9 mouse cellular contexts compared by ENCODE assay signal in the genomic region with DNA sequence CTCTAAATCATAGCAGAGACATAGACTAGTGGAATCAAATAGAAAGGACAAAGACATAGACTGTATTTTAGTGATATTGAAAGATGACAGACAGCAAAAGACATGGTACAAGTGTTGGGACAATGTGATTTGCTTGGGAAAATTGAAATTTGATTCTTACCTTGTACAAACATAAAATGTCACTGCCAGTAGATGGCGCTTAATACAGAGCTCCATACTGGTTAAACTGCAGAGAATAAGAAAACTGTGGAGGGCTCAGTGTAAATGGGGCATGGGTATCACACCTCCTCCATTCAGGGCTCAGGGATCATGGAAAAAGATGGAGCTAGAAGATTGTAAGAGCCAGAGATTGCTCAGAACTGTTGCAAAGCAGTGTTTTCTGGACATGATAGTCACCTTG. TPM values are rescaled to one million over a fixed set of nuclear protein-coding genes. Genes with fewer than 3 reads are reported as not detected.
DNase-seq lines count a peak whose midpoint lies in the region; ATAC-seq and TF ChIP-seq lines count a peak whose summit lies in the region.
"Had no signal": no experiment of that assay in that cellular context is flagged by ENCODE, and none has a peak within 500 bp of the region (broad histone marks: within the 10 kb centered on the region; RNA-seq: fewer than 3 reads in every experiment).

No protein-coding gene starts in this region.

- no peak for TF ChIP-seq POLR2A in limb, embryonic 14.5 days (IDR thresholded peaks at IDR 0.05; ENCODE audit: borderline replicate concordance, extremely low read depth, insufficient read depth, insufficient read length)

- no peak overlapping the region for H3K4me2 ChIP-seq in forebrain, postnatal 0 days (ENCODE audit: low read depth)
- no peak overlapping the region for H3K4me2 ChIP-seq in forebrain, embryonic 15.5 days (replicated peaks)
- no peak overlapping the region for H3K4me2 ChIP-seq in limb, embryonic 14.5 days (replicated peaks; ENCODE audit: low read depth, low read length, severe bottlenecking)
- H3K4me2 ChIP-seq: liver, embryonic 13.5 days had no signal

- TF ChIP-seq CTCF in forebrain, postnatal 0 days (IDR thresholded peaks at IDR 0.05; ENCODE audit: low read depth): peak; percentile 51

- no peaks in the 10 kb centered on the region for H3K9me3 ChIP-seq in forebrain, postnatal 0 days (ENCODE audit: low read length)
- no peaks in the 10 kb centered on the region for H3K9me3 ChIP-seq in forebrain, embryonic 15.5 days
- no peaks in the 10 kb centered on the region for H3K9me3 ChIP-seq in limb, embryonic 14.5 days (ENCODE audit: control insufficient read depth, low read length)
- H3K9me3 ChIP-seq in limb, embryonic 10.5 days (replicated peaks): no peaks in the 10 kb centered on the region
- H3K9me3 ChIP-seq: liver, embryonic 13.5 days had no signal

- ATAC-seq in forebrain, postnatal 0 days: no peak
- ATAC-seq in forebrain, embryonic 15.5 days (replicated peaks): no peak
- ATAC-seq in limb, embryonic 14.5 days (ENCODE audit: low FRiP score, low read depth): no peak
- no peak for ATAC-seq in erythroid progenitor cell, adult 5-6 weeks (replicated peaks; ENCODE audit: low FRiP score, poor library complexity, severe bottlenecking)

- no peak overlapping the region for H3K4me3 ChIP-seq in forebrain, postnatal 0 days (ENCODE audit: low read depth, low read length)
- no peak overlapping the region for H3K4me3 ChIP-seq in forebrain, embryonic 15.5 days
- no peak overlapping the region for H3K4me3 ChIP-seq in limb, embryonic 14.5 days (replicated peaks; ENCODE audit: low read length)
- no peak overlapping the region for H3K4me3 ChIP-seq in limb, embryonic 10.5 days
- H3K4me3 ChIP-seq: liver, embryonic 13.5 days had no signal

- no peaks in the 10 kb centered on the region for H3K4me1 ChIP-seq in forebrain, postnatal 0 days (ENCODE audit: insufficient read depth)
- no peaks in the 10 kb centered on the region for H3K4me1 ChIP-seq in forebrain, embryonic 15.5 days
- no peaks in the 10 kb centered on the region for H3K4me1 ChIP-seq in limb, embryonic 14.5 days (ENCODE audit: control insufficient read depth, insufficient read depth, low read length)
- H3K4me1 ChIP-seq in limb, embryonic 10.5 days: no peaks in the 10 kb centered on the region
- H3K4me1 ChIP-seq: liver, embryonic 13.5 days had no signal

- H3K36me3 ChIP-seq in forebrain, postnatal 0 days (ENCODE audit: insufficient read depth): no peaks in the 10 kb centered on the region
- no peaks in the 10 kb centered on the region for H3K36me3 ChIP-seq in forebrain, embryonic 15.5 days
- no peaks in the 10 kb centered on the region for H3K36me3 ChIP-seq in limb, embryonic 14.5 days (ENCODE audit: control insufficient read depth, insufficient read depth, low read length)
- no peaks in the 10 kb centered on the region for H3K36me3 ChIP-seq in limb, embryonic 10.5 days
- H3K36me3 ChIP-seq: liver, embryonic 13.5 days had no signal

- H3K27me3 ChIP-seq in forebrain, postnatal 0 days (ENCODE audit: insufficient read depth, low read length): no peaks in the 10 kb centered on the region
- no peaks in the 10 kb centered on the region for H3K27me3 ChIP-seq in forebrain, embryonic 15.5 days
- H3K27me3 ChIP-seq in limb, embryonic 14.5 days (ENCODE audit: control insufficient read depth, insufficient read depth, low read length): no peaks in the 10 kb centered on the region
- H3K27me3 ChIP-seq in limb, embryonic 10.5 days (ENCODE audit: low read depth, poor library complexity, severe bottlenecking): no peaks in the 10 kb centered on the region
- H3K27me3 ChIP-seq: liver, embryonic 13.5 days had no signal

- no peak overlapping the region for H3K27ac ChIP-seq in forebrain, postnatal 0 days (ENCODE audit: low read depth, low read length)
- no peak overlapping the region for H3K27ac ChIP-seq in forebrain, embryonic 15.5 days (replicated peaks)
- H3K27ac ChIP-seq in limb, embryonic 14.5 days (replicated peaks; ENCODE audit: low read depth, low read length): no peak overlapping the region
- no peak overlapping the region for H3K27ac ChIP-seq in limb, embryonic 10.5 days
- H3K27ac ChIP-seq: liver, embryonic 13.5 days had no signal

- WGBS in forebrain, postnatal 0 days: 6% methylated on average over 1 of the region's 1 CpGs
- 2% methylated on average over 1 of the region's 1 CpGs for WGBS in forebrain, embryonic 15.5 days
- 0% methylated on average over 1 of the region's 1 CpGs for WGBS in limb, embryonic 14.5 days
- 15% methylated on average over 1 of the region's 1 CpGs for WGBS in limb, embryonic 10.5 days

- no peak overlapping the region for H3K9ac ChIP-seq in forebrain, postnatal 0 days
- H3K9ac ChIP-seq in forebrain, embryonic 15.5 days (replicated peaks): no peak overlapping the region
- no peak overlapping the region for H3K9ac ChIP-seq in limb, embryonic 14.5 days (ENCODE audit: low read depth, low read length, severe bottlenecking)
- H3K9ac ChIP-seq: liver, embryonic 13.5 days had no signal

- peak; percentile 38 for DNase-seq in forebrain, postnatal 0 days
- DNase-seq in limb, embryonic 14.5 days (ENCODE audit: low spot score): peak; percentile 17
- DNase-seq in limb, embryonic 10.5 days (ENCODE audit: low spot score): no peak
- peak; percentile 13 for DNase-seq in ZHBTc4 (ENCODE audit: low read depth, low spot score)
- peak; percentile 72 for DNase-seq in lung, postnatal 36 days
- DNase-seq in right cerebral cortex, postnatal 36 days (ENCODE audit: low spot score in 2 of 2): no peak
- DNase-seq: liver, embryonic 13.5 days had no signal

RNA-seq across cellular contexts. Expression of gene Sgip1, which starts 21.6 kb away (rescaled TPM):
- total RNA-seq in forebrain, postnatal 0 days (2014; rRNA removed): 61.4 and 62.0 TPM in 2 replicates
- 36.7 and 59.4 TPM in 2 replicates for polyA plus RNA-seq in forebrain, postnatal 0 days (2015; fragmentation: Nextera tagmentation; extraction: Ambion mirVana)
- 52.7 and 57.3 TPM in 2 replicates for polyA plus RNA-seq in forebrain, embryonic 15.5 days (2015; fragmentation: Nextera tagmentation; extraction: Ambion mirVana)
- polyA plus RNA-seq in limb, embryonic 14.5 days (2012; rRNA removed): 3.6 and 4.7 TPM in 2 replicates
- 4.6 and 8.7 TPM in 2 replicates for polyA plus RNA-seq in limb, embryonic 14.5 days (2014; fragmentation: Nextera tagmentation; extraction: Ambion mirVana)
- polyA plus RNA-seq in limb, embryonic 10.5 days (2016; fragmentation: Nextera tagmentation; extraction: Ambion mirVana): 6.2 and 6.9 TPM in 2 replicates
- 8.4 TPM in 1 of 2 replicates, not detected in the other for total RNA-seq in erythroid progenitor cell, adult 5-6 weeks (2015; ENCODE audit: low replicate concordance)
- total RNA-seq in erythroid progenitor cell, adult 5-6 weeks (2017; ENCODE audit: low replicate concordance): 0.45 TPM in 1 of 2 replicates, not detected in the other

Comparison
In these comparisons a context has a peak if more than half of its experiments do, and no peak if none do; other contexts are left out.
1. DNase-seq: peak in forebrain, postnatal 0 days (single experiment), limb, embryonic 14.5 days (single experiment), ZHBTc4 (single experiment) and lung, postnatal 36 days (single experiment); none in limb, embryonic 10.5 days (single experiment) and right cerebral cortex, postnatal 36 days (0 of 2).